Comparison of ENCODE assay signal across 8 mouse cellular contexts in genomic region chr10:61625381-61626257, GRCm38 (mm10). TPM values are rescaled to one million over a fixed set of nuclear protein-coding genes. Genes with fewer than 3 reads are reported as not detected.
DNase-seq lines count a peak whose midpoint lies in the region; ATAC-seq and TF ChIP-seq lines count a peak whose summit lies in the region.

No protein-coding gene starts in this region.

- no peak for TF ChIP-seq POLR2A in cerebellum, adult 2 months (IDR thresholded peaks at IDR 0.05; ENCODE audit: borderline replicate concordance, insufficient read depth, low read length)

- no peaks in the 10 kb centered on the region for H3K36me3 ChIP-seq in embryonic facial prominence, embryonic 10.5 days (replicated peaks)
- no peaks in the 10 kb centered on the region for H3K36me3 ChIP-seq in limb, embryonic 10.5 days
- H3K36me3 ChIP-seq in stomach, embryonic 16.5 days (ENCODE audit: control insufficient read depth, insufficient read depth, low read length): no peaks in the 10 kb centered on the region

- peak overlapping the region; percentile 55 for H3K9ac ChIP-seq in stomach, embryonic 16.5 days (ENCODE audit: low read length)

- WGBS in cerebellum, adult 2 months: 4% methylated on average over 74 of the region's 74 CpGs
- 3% methylated on average over 74 of the region's 74 CpGs for WGBS in embryonic facial prominence, embryonic 10.5 days
- 4% methylated on average over 74 of the region's 74 CpGs for WGBS in limb, embryonic 10.5 days
- 4% methylated on average over 74 of the region's 74 CpGs for WGBS in stomach, embryonic 16.5 days

- TF ChIP-seq CTCF in cerebellum, adult 2 months (IDR thresholded peaks at IDR 0.05; ENCODE audit: borderline replicate concordance, insufficient read depth, low read depth, low read length): no peak

- H3K4me3 ChIP-seq in cerebellum, adult 2 months (replicated peaks; ENCODE audit: insufficient read depth, low read depth, low read length): peak overlapping the region; percentile 39
- peak overlapping the region; percentile 58 for H3K4me3 ChIP-seq in embryonic facial prominence, embryonic 10.5 days
- H3K4me3 ChIP-seq in limb, embryonic 10.5 days: peak overlapping the region; percentile 58
- peak overlapping the region; percentile 43 for H3K4me3 ChIP-seq in stomach, embryonic 16.5 days (replicated peaks; ENCODE audit: low read length)

- ATAC-seq in CD4-positive, CD25-positive, alpha-beta regulatory T cell, adult 4 months: peak; percentile 39
- no peak for ATAC-seq in stomach, embryonic 16.5 days (ENCODE audit: insufficient read depth, low FRiP score)

- H3K27me3 ChIP-seq in cerebellum, adult 2 months (ENCODE audit: control insufficient read depth, insufficient read depth, low read length): no peaks in the 10 kb centered on the region
- H3K27me3 ChIP-seq in embryonic facial prominence, embryonic 10.5 days (replicated peaks; ENCODE audit: low read depth, poor library complexity, severe bottlenecking): peaks cover 53% of the 10 kb centered on the region
- peaks cover 47% of the 10 kb centered on the region for H3K27me3 ChIP-seq in limb, embryonic 10.5 days (ENCODE audit: low read depth, poor library complexity, severe bottlenecking)
- H3K27me3 ChIP-seq in stomach, embryonic 16.5 days (ENCODE audit: control insufficient read depth, insufficient read depth, low read length): peaks cover 21% of the 10 kb centered on the region

- H3K9me3 ChIP-seq in embryonic facial prominence, embryonic 10.5 days: no peaks in the 10 kb centered on the region
- H3K9me3 ChIP-seq in limb, embryonic 10.5 days (replicated peaks): no peaks in the 10 kb centered on the region
- no peaks in the 10 kb centered on the region for H3K9me3 ChIP-seq in stomach, embryonic 16.5 days (replicated peaks; ENCODE audit: control insufficient read depth, low read length)

- peaks cover 6% of the 10 kb centered on the region; the same call in 1 of the 2 replicates for H3K4me1 ChIP-seq in cerebellum, adult 2 months (ENCODE audit: control insufficient read depth, insufficient read depth, low read length)
- H3K4me1 ChIP-seq in embryonic facial prominence, embryonic 10.5 days: peaks cover 40% of the 10 kb centered on the region
- H3K4me1 ChIP-seq in limb, embryonic 10.5 days: peaks cover 43% of the 10 kb centered on the region
- peaks cover 10% of the 10 kb centered on the region; the same call in 1 of the 2 replicates for H3K4me1 ChIP-seq in stomach, embryonic 16.5 days (ENCODE audit: control insufficient read depth, insufficient read depth, low read length)

- intact Hi-C loops in heart, postnatal 10 days (cut with DNase I): no loop called here

- DNase-seq in cerebellum, adult 2 months: peak; percentile 15 to 24
- no peak for DNase-seq in cerebellum, adult 11 months
- DNase-seq in embryonic facial prominence, embryonic 10.5 days (ENCODE audit: low spot score): peak; percentile 44
- DNase-seq in heart, postnatal 10 days: peak; percentile 12 to 29
- DNase-seq in limb, embryonic 10.5 days (ENCODE audit: low spot score): peak; percentile 60
- peak; percentile 52 for DNase-seq in mesoderm, embryonic 11.5 days (ENCODE audit: low read depth, low spot score)

- H3K4me2 ChIP-seq in stomach, embryonic 16.5 days (ENCODE audit: low read depth, low read length): peak overlapping the region; percentile 72

- no peak overlapping the region for H3K27ac ChIP-seq in cerebellum, adult 2 months (ENCODE audit: insufficient read depth, low read length)
- H3K27ac ChIP-seq in embryonic facial prominence, embryonic 10.5 days (replicated peaks): peak overlapping the region; percentile 45
- peak overlapping the region; percentile 72 for H3K27ac ChIP-seq in limb, embryonic 10.5 days
- no peak overlapping the region for H3K27ac ChIP-seq in stomach, embryonic 16.5 days (ENCODE audit: low read length)

RNA-seq across cellular contexts. Expression of gene Ppa1, which starts 22.7 kb away (rescaled TPM):
- 127 and 135 TPM in 2 replicates for polyA plus RNA-seq in cerebellum, adult 2 months (2012; rRNA removed)
- 10 to 100 TPM; 64.5 to 77.4 TPM for polyA plus RNA-seq in CD4-positive, CD25-positive, alpha-beta regulatory T cell, adult 4 months (2017; shearing (Covaris generic))
- polyA plus RNA-seq in embryonic facial prominence, embryonic 10.5 days (2016; fragmentation: Nextera tagmentation; extraction: Ambion mirVana): 345 and 369 TPM in 2 replicates
- 10 to 100 TPM; 45.1 to 52.5 TPM for total RNA-seq in heart, postnatal 10 days (2021)
- polyA plus RNA-seq in limb, embryonic 10.5 days (2016; fragmentation: Nextera tagmentation; extraction: Ambion mirVana): 356 and 405 TPM in 2 replicates
- polyA plus RNA-seq in stomach, embryonic 16.5 days (2015; fragmentation: Nextera tagmentation; extraction: Ambion mirVana): 156 and 158 TPM in 2 replicates

RNA-seq across cellular contexts. Expression of gene Npffr1, which starts 30.3 kb away (rescaled TPM):
- 0.25 and 0.28 TPM in 2 replicates for polyA plus RNA-seq in cerebellum, adult 2 months (2012; rRNA removed)
- polyA plus RNA-seq in CD4-positive, CD25-positive, alpha-beta regulatory T cell, adult 4 months (2017; shearing (Covaris generic)): not detected
- polyA plus RNA-seq in embryonic facial prominence, embryonic 10.5 days (2016; fragmentation: Nextera tagmentation; extraction: Ambion mirVana): 0.10 and 0.11 TPM in 2 replicates
- total RNA-seq in heart, postnatal 10 days (2021): under 1 TPM; 0.07 to 0.10 TPM
- polyA plus RNA-seq in limb, embryonic 10.5 days (2016; fragmentation: Nextera tagmentation; extraction: Ambion mirVana): 0.04 TPM in 1 of 2 replicates, not detected in the other
- polyA plus RNA-seq in stomach, embryonic 16.5 days (2015; fragmentation: Nextera tagmentation; extraction: Ambion mirVana): 0.06 and 0.09 TPM in 2 replicates

RNA-seq across cellular contexts. Expression of gene Sar1a, which starts 54.5 kb away (rescaled TPM):
- 101 and 105 TPM in 2 replicates for polyA plus RNA-seq in cerebellum, adult 2 months (2012; rRNA removed)
- 10 to 100 TPM; 88.4 to 94.6 TPM for polyA plus RNA-seq in CD4-positive, CD25-positive, alpha-beta regulatory T cell, adult 4 months (2017; shearing (Covaris generic))
- 217 and 224 TPM in 2 replicates for polyA plus RNA-seq in embryonic facial prominence, embryonic 10.5 days (2016; fragmentation: Nextera tagmentation; extraction: Ambion mirVana)
- total RNA-seq in heart, postnatal 10 days (2021): 100 to 1,000 TPM; 144 to 158 TPM
- polyA plus RNA-seq in limb, embryonic 10.5 days (2016; fragmentation: Nextera tagmentation; extraction: Ambion mirVana): 220 and 231 TPM in 2 replicates
- polyA plus RNA-seq in stomach, embryonic 16.5 days (2015; fragmentation: Nextera tagmentation; extraction: Ambion mirVana): 232 and 247 TPM in 2 replicates

Comparison
In these comparisons a context has a peak if more than half of its experiments do, and no peak if none do; other contexts are left out.
1. H3K27ac ChIP-seq: peak in embryonic facial prominence, embryonic 10.5 days (single experiment) and limb, embryonic 10.5 days (single experiment); none in cerebellum, adult 2 months (single experiment) and stomach, embryonic 16.5 days (single experiment).
2. Peak in every context shown above with its lines, with median percentiles within 50 percentile points of each other: H3K4me3 ChIP-seq.